Mouse (Mus musculus): ENCODE results near the gene Cables2.

Gene Cables2

GRCm38 (mm10) chr2:180225762-180226378 lies 47.4 kb downstream of the Cables2 start, which contains the start of gene Lama5:
TSS of gene Lama5 (minus strand) at chr2:180225859.
- no peak for DNase-seq (ENCODE audit: low spot score in 2 of 2)

- no peak for DNase-seq (ENCODE audit: low spot score in 2 of 2)
Observed at GRCm38 (mm10) chr2:180225044-180225761, 48.1 kb downstream of the Cables2 start.

GRCm38 (mm10) chr2:180224647-180225043 lies 48.7 kb downstream of the Cables2 start:
- no peak for DNase-seq (ENCODE audit: low spot score in 2 of 2)

DNA sequence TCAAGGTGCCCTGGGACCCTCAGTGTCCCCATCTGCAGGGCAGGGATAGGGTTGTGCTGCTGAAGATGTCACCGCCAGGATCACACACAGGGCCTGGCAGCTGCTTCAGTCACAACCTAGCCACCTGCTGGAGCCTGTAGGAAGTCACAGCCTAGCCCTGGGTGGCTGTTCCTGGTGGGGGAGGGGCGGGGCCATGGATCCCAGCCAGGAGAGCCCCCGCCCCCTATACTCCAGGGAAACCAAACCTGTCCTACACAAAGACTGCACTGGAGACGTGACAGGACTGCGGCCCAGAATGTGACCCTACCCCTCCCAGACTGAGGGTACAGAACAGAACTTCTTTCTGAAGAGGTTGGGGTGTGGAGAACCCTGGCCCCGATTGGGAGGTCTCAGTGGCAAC lies 51.0 kb downstream of the Cables2 start:
- no peak for DNase-seq (ENCODE audit: low spot score in 2 of 2)

- DNase-seq (ENCODE audit: low spot score in 2 of 2): no peak
Observed at GRCm38 (mm10) chr2:180221051-180221450, 52.2 kb downstream of the Cables2 start.

- no peak for DNase-seq (ENCODE audit: low spot score in 2 of 2)
Observed at GRCm38 (mm10) chr2:180220165-180220564, 53.1 kb downstream of the Cables2 start.

DNA sequence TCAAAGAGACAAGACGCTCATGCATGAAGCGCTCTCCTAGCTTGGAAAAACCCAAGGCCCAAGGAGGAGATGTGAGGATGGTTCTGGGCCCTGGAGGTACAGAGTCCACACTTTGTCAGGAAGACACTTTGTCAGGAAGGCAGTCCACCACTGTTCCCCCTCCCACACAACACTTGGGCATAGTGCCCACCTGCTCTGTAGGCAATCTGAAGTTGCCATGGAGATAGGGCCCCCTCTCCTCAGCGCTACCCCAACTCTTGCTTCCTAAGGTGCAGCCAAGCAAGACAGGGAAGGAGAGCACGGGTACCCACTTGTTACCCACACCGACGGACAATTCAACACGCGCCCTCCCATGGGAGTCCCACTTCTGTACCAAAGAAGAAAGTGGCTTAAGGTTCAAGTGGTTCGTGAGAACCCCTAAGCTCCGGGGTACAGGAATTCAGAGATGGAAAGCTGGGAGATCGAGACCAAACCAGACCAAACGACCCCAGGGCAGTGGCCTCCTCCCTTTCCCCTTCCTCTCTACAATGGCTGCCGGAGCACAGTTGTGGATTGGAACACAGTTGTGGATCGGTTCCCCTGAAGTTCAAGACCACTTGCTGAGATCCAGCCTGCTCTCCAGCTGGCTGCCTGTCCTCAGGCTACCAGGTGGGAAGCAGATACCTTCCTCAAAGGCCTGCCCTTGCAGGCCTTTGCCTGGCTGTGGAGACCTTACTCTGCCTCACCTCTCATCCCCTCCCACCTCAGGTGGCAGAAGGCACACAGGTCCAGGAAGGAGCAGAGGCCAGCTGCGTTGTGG lies 54.0 kb downstream of the Cables2 start:
- no peak for DNase-seq (ENCODE audit: low spot score in 2 of 2)

GRCm38 (mm10) chr2:180218677-180219076 lies 54.6 kb downstream of the Cables2 start:
- no peak for DNase-seq (ENCODE audit: low spot score in 2 of 2)

GRCm38 (mm10) chr2:180218241-180218640 lies 55.1 kb downstream of the Cables2 start:
- no peak for DNase-seq (ENCODE audit: low spot score in 2 of 2)

DNA sequence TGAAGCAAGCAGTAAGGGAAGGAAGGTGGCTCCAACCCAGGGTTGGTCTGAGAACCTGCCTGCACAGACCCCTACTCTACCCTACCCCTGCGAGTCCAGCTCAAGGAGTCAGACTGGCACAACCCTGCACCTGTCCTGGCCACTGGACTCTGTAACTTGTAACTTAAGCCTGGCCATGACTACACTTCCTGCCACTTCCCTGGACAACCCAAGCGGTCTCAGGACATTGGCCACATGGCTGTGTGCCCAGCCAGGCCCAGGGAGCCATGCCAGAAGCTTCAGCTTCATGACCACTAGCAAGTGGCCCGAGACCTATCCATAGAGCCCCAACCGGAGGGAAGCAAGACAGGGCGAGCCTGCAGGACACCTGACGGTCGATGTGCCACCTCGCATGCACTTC lies 55.7 kb downstream of the Cables2 start:
- peak in 1 of 2 experiments; percentile 49 for DNase-seq (ENCODE audit: low spot score in 2 of 2)

- no peak for DNase-seq (ENCODE audit: low spot score in 2 of 2)
Observed at GRCm38 (mm10) chr2:180216921-180217320, 56.4 kb downstream of the Cables2 start.

- DNase-seq (ENCODE audit: low spot score in 2 of 2): no peak
Observed at GRCm38 (mm10) chr2:180215951-180216350, 57.3 kb downstream of the Cables2 start.

GRCm38 (mm10) chr2:180215011-180215461 lies 58.3 kb downstream of the Cables2 start:
- DNase-seq (ENCODE audit: low spot score in 2 of 2): no peak

DNA sequence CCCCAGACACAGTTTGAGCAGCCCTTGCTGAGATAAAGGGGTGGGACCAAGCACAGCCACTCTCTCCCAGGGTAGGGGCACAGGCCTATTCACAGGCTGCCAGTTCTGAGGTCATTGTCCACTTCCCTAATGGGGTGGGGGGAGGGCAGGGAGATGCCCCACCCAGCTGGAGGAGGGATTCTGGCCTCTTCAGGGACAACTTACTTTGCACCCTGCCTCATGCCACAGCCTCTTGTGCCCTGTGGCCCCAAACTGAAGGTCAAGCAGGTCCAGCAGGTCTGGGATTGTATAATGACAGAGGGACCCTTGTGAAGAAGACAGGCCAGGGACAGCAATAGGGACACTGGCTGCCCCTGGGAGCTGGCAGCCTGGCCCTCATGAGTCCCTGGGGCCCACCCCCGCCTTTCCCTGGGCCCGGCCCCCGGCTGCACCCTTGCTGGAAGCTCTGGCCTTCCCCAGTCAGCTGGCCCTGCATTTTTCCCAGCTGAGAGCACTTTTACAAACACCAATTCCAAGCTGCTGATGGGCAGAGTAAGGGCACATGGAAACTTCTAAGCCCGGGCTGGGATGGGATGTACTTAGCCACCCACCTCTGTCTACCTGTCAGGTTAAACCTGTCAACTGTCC lies 58.8 kb downstream of the Cables2 start:
- no peak for DNase-seq (ENCODE audit: low spot score in 2 of 2)

- DNase-seq (ENCODE audit: low spot score in 2 of 2): no peak
Observed at GRCm38 (mm10) chr2:180212255-180212654, 61.0 kb downstream of the Cables2 start.

GRCm38 (mm10) chr2:180208976-180209375 lies 64.3 kb downstream of the Cables2 start:
- DNase-seq (ENCODE audit: low spot score in 2 of 2): no peak

Data from cerebellum, postnatal 4 days (tissue).